22 mouse cellular contexts compared by ENCODE assay signal in genomic region chr4:45160773-45161172, GRCm38 (mm10). TPM values are rescaled to one million over a fixed set of nuclear protein-coding genes. Genes with fewer than 3 reads are reported as not detected.
DNase-seq lines count a peak whose midpoint lies in the region; ATAC-seq and TF ChIP-seq lines count a peak whose summit lies in the region.
"Had no signal": no experiment of that assay in that cellular context is flagged by ENCODE, and none has a peak within 500 bp of the region (broad histone marks: within the 10 kb centered on the region; RNA-seq: fewer than 3 reads in every experiment).

No protein-coding gene starts in this region.

- no peak overlapping the region for H3K9ac ChIP-seq in heart, embryonic 12.5 days
- H3K9ac ChIP-seq in CH12.LX (ENCODE audit: insufficient read depth, low read depth), result no peak overlapping the region
- H3K9ac ChIP-seq in liver, embryonic 14.5 days (replicated peaks), result no peak overlapping the region
- H3K9ac ChIP-seq: embryonic facial prominence, embryonic 13.5 days; forebrain, embryonic 15.5 days; hindbrain, embryonic 14.5 days; limb, embryonic 12.5 days; neural tube, embryonic 12.5 days had no signal

- H3K27me3 ChIP-seq in heart, embryonic 12.5 days (replicated peaks), result no peaks in the 10 kb centered on the region
- no peaks in the 10 kb centered on the region for H3K27me3 ChIP-seq in CH12.LX (replicated peaks)
- H3K27me3 ChIP-seq in liver, embryonic 14.5 days (ENCODE audit: control insufficient read depth, insufficient read depth, low read length), result no peaks in the 10 kb centered on the region
- H3K27me3 ChIP-seq: embryonic facial prominence, embryonic 13.5 days; forebrain, embryonic 15.5 days; neural tube, embryonic 12.5 days had no signal

- H3K4me3 ChIP-seq in heart, embryonic 12.5 days, result 0 out of 2 replicates have a peak overlapping the region, but pooled peaks have one; percentile 1
- H3K4me3 ChIP-seq in CH12.LX (replicated peaks in 1 of 3; ENCODE audit: low read depth in 2 of 3, low read length in 2 of 3, poor library complexity in 1 of 3), result no peak overlapping the region
- H3K4me3 ChIP-seq in liver, embryonic 14.5 days (ENCODE audit: insufficient read depth in 1 of 2, low read depth in 2 of 2, low read length in 2 of 2), result no peak overlapping the region
- H3K4me3 ChIP-seq: embryonic facial prominence, embryonic 13.5 days; forebrain, embryonic 15.5 days; limb, embryonic 12.5 days; midbrain, embryonic 10.5 days; neural tube, embryonic 12.5 days had no signal

- in situ Hi-C loops in CH12.LX (cut with MboI; ENCODE audit: low pct_ligation_motif_present, low pct_unique_long_range_greater_than_20kb, low sequenced_read_pairs), result no loop called here

- ATAC-seq in heart, embryonic 12.5 days (ENCODE audit: insufficient number of reproducible peaks, low FRiP score), result peak; percentile 84
- ATAC-seq in common myeloid progenitor, adult 5-6 weeks (replicated peaks; ENCODE audit: low read depth, poor library complexity, severe bottlenecking), result peak; percentile 33
- ATAC-seq in liver, embryonic 14.5 days (ENCODE audit: insufficient read depth), result no peak; the same call in 1 of the 2 replicates
- no peak for ATAC-seq in monocyte, adult 5-6 weeks (replicated peaks; ENCODE audit: insufficient number of reproducible peaks, low FRiP score, low TSS enrichment, poor library complexity, severe bottlenecking)
- ATAC-seq: forebrain, embryonic 15.5 days had no signal

- WGBS in heart, embryonic 12.5 days, result 20% methylated on average over 6 of the region's 6 CpGs
- 15% methylated on average over 6 of the region's 6 CpGs for WGBS in liver, embryonic 14.5 days (ENCODE audit: insufficient replicate concordance)

- H3K4me2 ChIP-seq in heart, embryonic 12.5 days, result peak overlapping the region; percentile 32
- peak overlapping the region; percentile 4; the same call in 1 of the 2 replicates for H3K4me2 ChIP-seq in CH12.LX (ENCODE audit: insufficient read depth, low read depth, poor library complexity, severe bottlenecking)
- H3K4me2 ChIP-seq in liver, embryonic 14.5 days (ENCODE audit: low read depth), result peak overlapping the region; percentile 22; the same call in 1 of the 2 replicates
- H3K4me2 ChIP-seq: embryonic facial prominence, embryonic 13.5 days; forebrain, embryonic 15.5 days; hindbrain, embryonic 14.5 days; limb, embryonic 12.5 days; neural tube, embryonic 12.5 days had no signal

- peak overlapping the region; percentile 74 for H3K27ac ChIP-seq in heart, embryonic 12.5 days (ENCODE audit: poor library complexity, severe bottlenecking)
- no peak overlapping the region for H3K27ac ChIP-seq in CH12.LX (ENCODE audit: insufficient read depth, low read depth)
- H3K27ac ChIP-seq in liver, embryonic 14.5 days, result no peak overlapping the region
- H3K27ac ChIP-seq: embryonic facial prominence, embryonic 13.5 days; forebrain, embryonic 15.5 days; hindbrain, embryonic 14.5 days; limb, embryonic 12.5 days; midbrain, embryonic 10.5 days; neural tube, embryonic 12.5 days; stomach, postnatal 0 days had no signal

- H3K4me1 ChIP-seq in heart, embryonic 12.5 days (replicated peaks), result peaks cover 14% of the 10 kb centered on the region
- no peaks in the 10 kb centered on the region for H3K4me1 ChIP-seq in CH12.LX (ENCODE audit: control insufficient read depth in 1 of 2, insufficient read depth in 2 of 2)
- peaks cover 0 to 6% of the 10 kb centered on the region in 2 experiments; a peak in 1 of 4 replicates for H3K4me1 ChIP-seq in liver, embryonic 14.5 days (replicated peaks; ENCODE audit: control insufficient read depth in 2 of 2, insufficient read depth in 2 of 2, low read length in 1 of 2)
- H3K4me1 ChIP-seq: embryonic facial prominence, embryonic 13.5 days; forebrain, embryonic 15.5 days; limb, embryonic 12.5 days; midbrain, embryonic 10.5 days; neural tube, embryonic 12.5 days had no signal

- no peak for TF ChIP-seq CTCF in CH12.LX (conservative IDR thresholded peaks at IDR 0.05 in 1 of 2, IDR thresholded peaks at IDR 0.05 in 1 of 2; ENCODE audit: low read depth in 2 of 2, low read length in 2 of 2)
- TF ChIP-seq CTCF in liver, embryonic 14.5 days (IDR thresholded peaks at IDR 0.05; ENCODE audit: low read depth), result no peak

- no peaks in the 10 kb centered on the region for H3K36me3 ChIP-seq in heart, embryonic 12.5 days
- no peaks in the 10 kb centered on the region for H3K36me3 ChIP-seq in CH12.LX (replicated peaks in 1 of 2; ENCODE audit: control insufficient read depth in 1 of 2, insufficient read depth in 1 of 2, low read length in 1 of 2)
- no peaks in the 10 kb centered on the region for H3K36me3 ChIP-seq in liver, embryonic 14.5 days (replicated peaks; ENCODE audit: control insufficient read depth, insufficient read depth, low read depth)
- H3K36me3 ChIP-seq: embryonic facial prominence, embryonic 13.5 days; forebrain, embryonic 15.5 days; limb, embryonic 12.5 days; midbrain, embryonic 10.5 days; neural tube, embryonic 12.5 days had no signal

- intact Hi-C loops in heart, postnatal 36 days (cut with DNase I), result no loop called here
- intact Hi-C loops in left cerebral cortex, postnatal 4 days (cut with DNase I), result no loop called here

- DNase-seq in heart, postnatal 36 days, result no peak
- no peak for DNase-seq in CH12.LX (ENCODE audit: extremely low read depth)
- no peak for DNase-seq in liver, embryonic 14.5 days (ENCODE audit: low read depth in 3 of 3, low spot score in 3 of 3)
- no peak for DNase-seq in left cerebral cortex, postnatal 4 days
- DNase-seq: adrenal gland, postnatal 14 days; B cell, adult 2 months; cerebellum, adult 9-11 months; gastrocnemius, postnatal 25 days; kidney, adult 8-10 months; kidney, postnatal 14 days; lung, adult 2 months; lung, postnatal 36 days had no signal

- no peaks in the 10 kb centered on the region for H3K79me2 ChIP-seq in CH12.LX (replicated peaks; ENCODE audit: control insufficient read depth, extremely low read depth, insufficient read depth, poor library complexity, severe bottlenecking)

- dilution Hi-C loops in CH12.LX (cut with MboI; ENCODE audit: extremely low pct_ligation_motif_present, extremely low pct_unique_long_range_greater_than_20kb, low sequenced_read_pairs), result no loop called here

- no peak for TF ChIP-seq EP300 in CH12.LX (IDR thresholded peaks at IDR 0.05; ENCODE audit: low read length)
- TF ChIP-seq EP300 in liver, embryonic 14.5 days (IDR thresholded peaks at IDR 0.05; ENCODE audit: low read depth), result peak; percentile 50

- TF ChIP-seq POLR2A in CH12.LX (IDR thresholded peaks at IDR 0.05; ENCODE audit: low read depth, low read length), result no peak

- no peak for TF ChIP-seq RAD21 in CH12.LX (IDR thresholded peaks at IDR 0.05; ENCODE audit: low read depth, low read length)

- peaks cover 5% of the 10 kb centered on the region; the same call in 1 of the 2 replicates for H3K9me3 ChIP-seq in heart, embryonic 12.5 days (replicated peaks)
- H3K9me3 ChIP-seq in CH12.LX (replicated peaks; ENCODE audit: low read length), result no peaks in the 10 kb centered on the region
- H3K9me3 ChIP-seq in liver, embryonic 14.5 days (ENCODE audit: control insufficient read depth, low read length), result no peaks in the 10 kb centered on the region
- H3K9me3 ChIP-seq: embryonic facial prominence, embryonic 13.5 days; forebrain, embryonic 15.5 days; limb, embryonic 12.5 days; midbrain, embryonic 10.5 days; neural tube, embryonic 12.5 days had no signal

TF ChIP-seq in CH12.LX, 34 proteins besides CTCF, POLR2A, EP300 and RAD21:
- TF ChIP-seq MEF2A (IDR thresholded peaks at IDR 0.05; ENCODE audit: borderline replicate concordance, low read depth, low read length) (no peak), NELFE (IDR thresholded peaks at IDR 0.05; ENCODE audit: low read depth, low read length) (no peak), IRF4 (IDR thresholded peaks at IDR 0.05; ENCODE audit: low read depth, low read length) (no peak), MAX (IDR thresholded peaks at IDR 0.05; ENCODE audit: low read length) (no peak), HCFC1 (IDR thresholded peaks at IDR 0.05; ENCODE audit: low read depth, low read length) (no peak), ZC3H11A (IDR thresholded peaks at IDR 0.05; ENCODE audit: low read depth, low read length) (no peak), SMC3 (IDR thresholded peaks at IDR 0.05; ENCODE audit: low read depth, low read length) (no peak), UBTF (IDR thresholded peaks at IDR 0.05; ENCODE audit: low read depth, low read length) (no peak), RCOR1 (conservative IDR thresholded peaks at IDR 0.05; ENCODE audit: low read depth, low read length) (no peak), PAX5 (IDR thresholded peaks at IDR 0.05; ENCODE audit: low read length) (no peak), JUN (IDR thresholded peaks at IDR 0.05; ENCODE audit: insufficient read depth, low read depth, low read length) (no peak), CHD2 (IDR thresholded peaks at IDR 0.05; ENCODE audit: low read length) (no peak)

RNA-seq across cellular contexts. Expression of gene Frmpd1, which starts 23.9 kb away (rescaled TPM):
- polyA plus RNA-seq in heart, embryonic 12.5 days (2016; fragmentation: Nextera tagmentation; extraction: Ambion mirVana), result 3.3 and 3.5 TPM in 2 replicates
- total RNA-seq in heart, postnatal 36 days (2021), result under 1 TPM; 0.22 to 0.67 TPM
- total RNA-seq in CH12.LX (2012; rRNA removed) (not detected in 2 replicates), CH12.LX (2014; rRNA removed) (not detected in 2 replicates)
- polyA plus RNA-seq in CH12.LX (2012; ENCODE audit: insufficient read length, low read depth), result not detected in 2 replicates
- total RNA-seq in common myeloid progenitor, adult 5-6 weeks (2017), result not detected in 2 replicates
- 0.10 and 0.16 TPM in 2 replicates for polyA plus RNA-seq in liver, embryonic 14.5 days (2012; rRNA removed)
- 0.08 and 0.28 TPM in 2 replicates for polyA plus RNA-seq in liver, embryonic 14.5 days (2014; fragmentation: Nextera tagmentation; extraction: Ambion mirVana)
- 10 to 100 TPM; 16.5 to 18.5 TPM for total RNA-seq in left cerebral cortex, postnatal 4 days (2021)
- not detected in 3 replicates for total RNA-seq in monocyte, adult 5-6 weeks (2017)

RNA-seq across cellular contexts. Expression of gene Tomm5, which starts 52.9 kb away (rescaled TPM):
- polyA plus RNA-seq in heart, embryonic 12.5 days (2016; fragmentation: Nextera tagmentation; extraction: Ambion mirVana), result 207 and 213 TPM in 2 replicates
- 100 to 1,000 TPM; 211 to 244 TPM for total RNA-seq in heart, postnatal 36 days (2021)
- total RNA-seq in CH12.LX (2012; rRNA removed) (313 and 458 TPM in 2 replicates), CH12.LX (2014; rRNA removed) (845 and 877 TPM in 2 replicates)
- polyA plus RNA-seq in CH12.LX (2012; ENCODE audit: insufficient read length, low read depth), result 321 and 339 TPM in 2 replicates
- total RNA-seq in common myeloid progenitor, adult 5-6 weeks (2017), result 228 and 259 TPM in 2 replicates
- polyA plus RNA-seq in liver, embryonic 14.5 days (2012; rRNA removed), result 126 and 145 TPM in 2 replicates
- polyA plus RNA-seq in liver, embryonic 14.5 days (2014; fragmentation: Nextera tagmentation; extraction: Ambion mirVana), result 209 and 213 TPM in 2 replicates
- total RNA-seq in left cerebral cortex, postnatal 4 days (2021), result 10 to 100 TPM; 54.3 to 60.2 TPM
- 79.9 to 122 TPM (median 98.7 TPM) in 3 replicates for total RNA-seq in monocyte, adult 5-6 weeks (2017)

Comparison
In these comparisons a context has a peak if more than half of its experiments do, and no peak if none do; other contexts are left out.
1. ATAC-seq: peak in heart, embryonic 12.5 days (single experiment) and common myeloid progenitor, adult 5-6 weeks (single experiment); none in liver, embryonic 14.5 days (single experiment) and monocyte, adult 5-6 weeks (single experiment).
2. RNA of gene Frmpd1, which starts 23.9 kb away (total RNA-seq): 16.5 to 18.5 TPM in left cerebral cortex, postnatal 4 days; 0.22 to 0.67 TPM in heart, postnatal 36 days, not detected in CH12.LX, not detected in common myeloid progenitor, adult 5-6 weeks and not detected in monocyte, adult 5-6 weeks; every median in the first group is over 10 times any median in the second.
3. Peak in every context shown above with its lines, with median percentiles within 50 percentile points of each other: H3K4me2 ChIP-seq.